Mouse (Mus musculus) thymus, adult 18-20 months (tissue): ENCODE results near the gene Mfsd4b1.
"Not testable (repeated sequence)": the region's sequence is repeated elsewhere in the genome, so short reads cannot be mapped to it uniquely, and the experiment has no call there.

Source experiments
- DNase-seq, 2 experiments: peaks; one replicate each; pipeline ENCODE4 v3.0.0; 2022; ENCODE audit warnings: mixed read lengths in 2 of 2

Gene Mfsd4b1

GRCm38 (mm10) chr10:40032897-40033296 is 7.8 kb upstream of the Mfsd4b1 start:
- DNase-seq, result no peak

DNA sequence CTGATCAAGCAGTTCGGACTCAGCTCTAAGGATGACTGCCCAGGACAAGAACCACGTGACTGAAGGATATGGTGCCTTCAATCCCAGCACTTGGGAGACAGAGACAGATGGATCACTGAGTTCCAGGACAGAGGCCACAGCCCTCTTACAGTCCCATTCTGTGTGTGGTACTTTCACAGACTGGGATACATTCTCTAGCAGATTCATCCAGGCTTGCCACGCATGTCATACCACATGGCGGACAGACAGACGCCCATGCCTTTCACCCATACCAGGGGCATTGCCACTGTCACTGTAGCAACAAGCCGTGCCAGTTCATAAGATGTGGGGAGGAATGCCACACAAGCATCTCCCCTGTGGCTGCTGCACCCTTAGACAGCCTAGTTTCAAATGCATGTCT is 5.6 kb upstream of the Mfsd4b1 start:
- DNase-seq, result no peak

- DNase-seq, result no peak
Measured at GRCm38 (mm10) chr10:40029610-40030009, 4.5 kb upstream of the Mfsd4b1 start.

GRCm38 (mm10) chr10:40028091-40028490 is 3.0 kb upstream of the Mfsd4b1 start:
- DNase-seq, result no peak

- no peak for DNase-seq
Measured at GRCm38 (mm10) chr10:40026546-40026945, 1.5 kb upstream of the Mfsd4b1 start.

- no peak for DNase-seq
Measured at GRCm38 (mm10) chr10:40025560-40025959, 492 bp upstream of the Mfsd4b1 start.

DNA sequence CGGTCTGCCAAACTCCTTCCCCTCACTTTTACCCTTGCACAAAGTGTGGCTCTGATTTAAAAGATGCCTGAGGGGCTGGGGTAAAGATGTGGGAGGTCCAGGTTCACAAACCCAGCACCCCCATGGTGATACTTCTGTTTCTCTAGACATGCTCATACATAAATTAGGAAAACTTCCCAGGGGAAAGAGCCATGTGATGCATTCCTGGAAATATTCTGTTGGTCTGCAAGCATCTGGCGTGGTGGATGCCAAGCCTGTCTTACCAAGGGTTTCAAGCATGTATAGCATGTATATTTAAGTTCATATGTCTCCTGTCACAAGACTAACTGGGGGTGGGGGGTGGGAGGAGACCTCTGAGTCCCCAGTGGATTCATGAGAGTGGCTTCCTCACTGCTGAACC is 4.7 kb downstream of the Mfsd4b1 start:
- no peak for DNase-seq

DNA sequence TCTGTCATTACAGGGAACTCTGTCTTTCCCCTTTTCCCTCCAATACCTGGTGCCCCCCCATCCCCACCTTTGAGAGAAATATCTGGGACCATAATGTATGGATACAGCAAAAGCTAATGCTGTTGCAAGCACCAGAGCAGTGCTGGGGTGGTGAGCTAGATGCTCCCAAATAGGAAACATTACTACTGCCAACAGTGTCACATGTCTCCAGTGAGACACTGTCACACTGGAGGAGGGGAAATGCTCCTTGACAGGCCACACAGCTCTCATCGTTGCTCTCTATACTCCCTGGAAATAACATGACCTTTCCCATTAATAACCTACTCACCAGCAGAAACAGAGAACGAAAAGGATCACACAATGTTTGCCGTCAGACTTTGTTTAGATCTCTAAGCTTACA is 5.6 kb downstream of the Mfsd4b1 start:
- DNase-seq, result no peak

DNA sequence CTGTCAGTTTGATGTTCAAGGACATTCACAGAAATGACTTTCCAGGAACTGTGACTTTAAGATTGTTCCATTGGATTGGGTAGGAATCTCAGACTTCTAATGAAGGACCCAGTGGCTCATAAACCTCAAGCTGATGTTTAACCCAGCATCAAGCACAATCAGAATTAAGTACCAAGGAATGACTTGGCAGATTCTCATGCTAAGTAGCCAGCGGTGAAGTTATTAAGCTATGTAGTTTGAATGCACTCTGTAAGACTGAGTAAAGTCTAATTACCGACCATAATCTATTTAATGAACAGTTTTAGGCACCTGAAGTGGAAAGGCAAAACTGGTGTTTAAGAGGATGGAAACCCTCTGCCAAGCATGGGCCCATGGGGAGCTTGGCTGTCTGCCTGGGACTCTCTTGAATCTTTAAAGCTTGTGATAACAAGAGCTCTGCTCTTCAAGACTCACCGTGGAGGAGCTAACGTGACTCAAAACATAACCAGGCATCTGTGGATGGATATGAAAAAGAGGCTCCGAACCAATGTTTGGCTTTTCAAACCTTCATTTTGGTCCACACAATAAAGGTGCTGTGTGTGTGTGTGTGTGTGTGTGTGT is 6.7 kb downstream of the Mfsd4b1 start:
- no peak for DNase-seq

GRCm38 (mm10) chr10:40009591-40009990 is 15.5 kb downstream of the Mfsd4b1 start:
- DNase-seq, result no peak

- not testable (repeated sequence) for DNase-seq
Measured at GRCm38 (mm10) chr10:40008847-40009246, 16.2 kb downstream of the Mfsd4b1 start.

GRCm38 (mm10) chr10:40007953-40008352 is 17.1 kb downstream of the Mfsd4b1 start:
- DNase-seq, result no peak

GRCm38 (mm10) chr10:40006963-40007362 is 18.1 kb downstream of the Mfsd4b1 start:
- DNase-seq, result no peak

DNA sequence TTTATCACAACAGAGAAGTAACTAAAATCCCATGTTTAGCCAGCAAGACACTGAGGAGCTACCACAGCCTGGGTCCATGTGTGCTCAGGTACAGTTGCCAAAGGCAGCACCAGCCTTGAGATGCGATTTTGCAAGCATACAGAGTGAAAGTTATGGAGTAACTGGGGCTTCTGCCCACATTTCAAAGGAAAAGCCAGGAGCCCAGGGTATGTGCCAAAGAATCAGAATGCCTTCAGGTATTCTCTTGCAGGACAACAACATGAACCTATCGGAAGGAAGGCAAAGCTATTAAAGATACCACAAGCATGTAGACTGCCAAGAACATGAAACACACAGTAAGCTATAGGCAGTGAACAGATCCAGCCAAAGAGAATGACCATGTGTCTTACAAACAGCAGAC is 24.3 kb downstream of the Mfsd4b1 start:
- DNase-seq, result no peak

DNA sequence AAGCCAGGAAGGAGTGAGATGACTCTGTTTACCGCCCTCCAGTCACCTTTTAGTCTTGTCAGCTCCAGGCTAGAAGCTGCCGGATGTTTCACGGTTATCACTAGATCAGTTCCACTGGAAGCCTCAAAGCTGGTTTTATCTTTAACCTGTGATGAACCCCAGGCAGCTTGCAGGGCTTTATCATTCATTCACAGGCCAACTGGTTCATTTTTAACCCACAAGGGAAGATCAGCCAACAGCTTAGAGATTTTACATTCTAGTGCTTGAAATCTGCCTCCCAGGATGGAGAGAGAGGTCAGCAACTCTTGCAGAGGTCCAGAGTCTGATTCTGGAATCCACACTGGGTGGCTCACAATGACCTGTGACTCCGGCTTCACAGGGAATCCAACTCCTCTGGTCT is 33.9 kb downstream of the Mfsd4b1 start:
- peak in 1 of 2 experiments; percentile 30 for DNase-seq

GRCm38 (mm10) chr10:39986466-39986865 is 38.6 kb downstream of the Mfsd4b1 start, which contains the start of gene Mfsd4b5:
TSS of gene Mfsd4b5 (minus strand) at chr10:39986646.
- no peak for DNase-seq

GRCm38 (mm10) chr10:39982604-39983003 is 42.5 kb downstream of the Mfsd4b1 start:
- no peak for DNase-seq

GRCm38 (mm10) chr10:39978231-39978630 is 46.8 kb downstream of the Mfsd4b1 start:
- no peak for DNase-seq

DNA sequence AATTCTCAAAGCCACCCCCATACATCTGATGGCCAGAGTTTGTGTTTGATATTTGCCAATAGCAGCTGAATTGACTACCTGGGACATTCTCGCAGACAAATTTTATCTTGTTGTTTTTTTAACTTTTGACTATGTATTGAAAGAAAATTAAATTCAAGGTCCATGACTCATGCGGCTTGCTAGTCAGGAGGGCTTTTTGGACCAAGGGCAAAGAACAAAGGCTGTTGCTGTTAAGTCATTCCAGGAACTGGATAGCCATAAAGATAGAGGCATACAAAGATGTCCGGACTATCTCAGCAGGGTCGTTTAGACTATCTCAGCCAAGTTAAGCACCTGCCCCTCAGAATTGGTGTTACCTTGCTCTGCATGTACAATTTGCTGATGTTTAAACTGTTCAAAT is 47.7 kb downstream of the Mfsd4b1 start:
- no peak for DNase-seq

GRCm38 (mm10) chr10:39975771-39976170 is 49.3 kb downstream of the Mfsd4b1 start:
- no peak for DNase-seq

- DNase-seq, result no peak
Measured at GRCm38 (mm10) chr10:39974982-39975381, 50.1 kb downstream of the Mfsd4b1 start.

GRCm38 (mm10) chr10:39967512-39967911 is 57.6 kb downstream of the Mfsd4b1 start:
- no peak for DNase-seq

- DNase-seq, result no peak
Measured at GRCm38 (mm10) chr10:39961906-39962305, 63.2 kb downstream of the Mfsd4b1 start.

GRCm38 (mm10) chr10:39960441-39960822 is 64.6 kb downstream of the Mfsd4b1 start:
- peak in 1 of 2 experiments; percentile 11 for DNase-seq

DNA sequence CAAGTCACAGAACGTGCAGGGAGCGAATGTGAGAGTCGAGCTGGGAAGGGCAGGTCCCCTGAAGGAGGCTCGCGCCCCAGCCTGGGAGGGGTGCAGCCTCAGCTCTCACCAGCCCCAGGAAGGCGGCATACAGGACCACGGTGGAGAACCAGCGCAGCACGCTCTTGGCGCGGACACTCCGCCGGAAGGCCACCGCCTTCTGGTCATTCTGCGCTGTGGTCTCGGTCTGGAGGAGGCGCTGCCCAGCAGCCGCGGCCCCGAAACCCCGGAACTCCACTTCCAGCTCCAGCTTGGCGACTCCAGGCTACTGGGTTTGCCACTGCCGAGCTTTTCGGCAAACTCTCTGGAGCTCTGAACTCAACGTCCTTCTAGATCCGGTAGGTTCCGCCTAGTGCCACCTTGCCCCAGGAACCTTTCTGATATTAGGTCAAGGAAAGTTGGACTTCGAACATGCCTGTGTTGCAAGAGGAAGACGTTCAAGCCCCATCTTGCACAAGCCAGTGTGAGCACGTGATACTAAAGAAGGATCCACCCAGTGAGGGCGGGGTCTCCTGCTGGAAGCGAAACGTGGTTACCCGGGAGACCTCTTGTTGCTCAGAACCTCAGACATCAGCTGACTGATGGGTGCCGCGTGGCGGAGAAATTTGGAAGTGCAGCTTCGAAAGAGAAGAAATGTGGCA is 65.2 kb downstream of the Mfsd4b1 start, which contains the start of gene Mfsd4b3:
Gene Mfsd4b3, minus strand, starts transcription at position 393 of the 680 bp plus-strand sequence.
- DNase-seq, result peak; percentile 91 to 94
